Mouse (Mus musculus) midbrain, embryonic 13.5 days (tissue): ENCODE data around the gene Ndel1. TPM values are rescaled to one million over a fixed set of nuclear protein-coding genes. Genes with fewer than 3 reads are reported as not detected.

Experiments used
- ATAC-seq: fragments of 200-750 bp; cut with Nextera tagmentation; 2 replicates; pipeline ENCODE4 v1.8.0; 2017; ENCODE audit warnings: mild to moderate bottlenecking, moderate TSS enrichment, moderate library complexity
- H3K27ac ChIP-seq: fragments of 300-500 bp; sonication (generic); 2 replicates; pipeline ENCODE4 v1.5.1; 2015; ENCODE audit warnings: inconsistent platforms, mild to moderate bottlenecking, moderate library complexity
- H3K27me3 ChIP-seq: fragments of 300-500 bp; sonication (generic); 2 replicates; pipeline ENCODE4 v1.6.1; 2015; ENCODE audit warnings: mild to moderate bottlenecking, inconsistent platforms
- H3K36me3 ChIP-seq: fragments of 300-500 bp; sonication (generic); 2 replicates; pipeline ENCODE4 v1.6.1; 2015; ENCODE audit warnings: mild to moderate bottlenecking, inconsistent platforms
- H3K4me1 ChIP-seq: fragments of 300-500 bp; sonication (generic); replicated peaks from 2 replicates; pipeline ENCODE4 v1.6.1; 2015; ENCODE audit warnings: inconsistent platforms
- H3K4me2 ChIP-seq: fragments of 300-500 bp; sonication (generic); replicated peaks from 2 replicates; pipeline ENCODE4 v1.6.1; 2015; ENCODE audit warnings: moderate library complexity, mild to moderate bottlenecking, inconsistent platforms
- H3K4me3 ChIP-seq: fragments of 300-500 bp; sonication (generic); replicated peaks from 2 replicates; pipeline ENCODE4 v1.5.1; 2015; ENCODE audit warnings: mild to moderate bottlenecking, inconsistent platforms
- H3K9ac ChIP-seq: fragments of 300-500 bp; sonication (generic); replicated peaks from 2 replicates; pipeline ENCODE4 v1.6.1; 2015; ENCODE audit warnings: mild to moderate bottlenecking, inconsistent platforms
- H3K9me3 ChIP-seq: fragments of 300-500 bp; sonication (generic); 2 replicates; pipeline ENCODE4 v1.6.1; 2016; ENCODE audit warnings: mild to moderate bottlenecking, inconsistent platforms
- WGBS: fragments of 180-500 bp; shearing (Covaris S2); methylation state at CpG from one replicate; pipeline ENCODE4 v1.1.7; 2015; 5-methylcytosine and 5-hydroxymethylcytosine counted together
- polyA plus RNA-seq: library from polyadenylated mRNA; unstranded; fragments of >200 nt; fragmentation: Nextera tagmentation; extraction: Ambion mirVana; gene quantifications from 2 replicates; pipeline ENCODE4 v1.2.1, GENCODE M21; 2015

The Ndel1 gene
- polyA plus RNA-seq, 1 experiment from 2014 or later, result 79.9 TPM

- no peak overlapping the region for H3K27ac ChIP-seq
- H3K4me2 ChIP-seq, result no peak overlapping the region
- H3K4me1 ChIP-seq, result no peaks in the 10 kb centered on the region
- H3K9me3 ChIP-seq, result no peaks in the 10 kb centered on the region
- peaks cover 98% of the 10 kb centered on the region for H3K36me3 ChIP-seq
- WGBS, result 90% methylated on average over 8 of the region's 8 CpGs
- no peak for ATAC-seq
- H3K9ac ChIP-seq, result no peak overlapping the region
- no peak overlapping the region for H3K4me3 ChIP-seq
- H3K27me3 ChIP-seq, result no peaks in the 10 kb centered on the region
Measured at GRCm38 (mm10) chr11:68785813-68786212, 85.8 kb downstream of the Ndel1 start.

GRCm38 (mm10) chr11:68782336-68782735, 89.3 kb downstream of the Ndel1 start:
- Histone ChIP-seq H3K4me1 (peaks cover 19% of the 10 kb centered on the region), H3K27me3 (no peaks in the 10 kb centered on the region), H3K4me3 (no peak overlapping the region), H3K4me2 (no peak overlapping the region), H3K9me3 (no peaks in the 10 kb centered on the region), H3K9ac (no peak overlapping the region), H3K36me3 (peaks cover 80% of the 10 kb centered on the region), H3K27ac (no peak overlapping the region)
- no peak for ATAC-seq
- WGBS, result 93% methylated on average over 9 of the region's 9 CpGs

GRCm38 (mm10) chr11:68780466-68781114, 91.1 kb downstream of the Ndel1 start:
- 92% methylated on average over 14 of the region's 14 CpGs for WGBS
- no peak overlapping the region for H3K9ac ChIP-seq

GRCm38 (mm10) chr11:68779735-68780465, 91.8 kb downstream of the Ndel1 start:
- no peaks in the 10 kb centered on the region for H3K27me3 ChIP-seq
- H3K9me3 ChIP-seq, result no peaks in the 10 kb centered on the region
- no peak overlapping the region for H3K4me3 ChIP-seq
- peaks cover 19% of the 10 kb centered on the region for H3K4me1 ChIP-seq
- H3K36me3 ChIP-seq, result peaks cover 77% of the 10 kb centered on the region
- H3K9ac ChIP-seq, result no peak overlapping the region
- WGBS, result 84% methylated on average over 10 of the region's 10 CpGs
- H3K4me2 ChIP-seq, result no peak overlapping the region
- H3K27ac ChIP-seq, result 0 out of 2 replicates have a peak overlapping the region, but pooled peaks have one; percentile 3
- ATAC-seq, result no peak

More at GRCm38 (mm10) chr11:68780466-68781114, 91.1 kb downstream of the Ndel1 start:
- Histone ChIP-seq H3K4me3 (no peak overlapping the region), H3K4me1 (peaks cover 19% of the 10 kb centered on the region), H3K27ac (no peak overlapping the region), H3K4me2 (no peak overlapping the region), H3K9me3 (no peaks in the 10 kb centered on the region), H3K36me3 (peaks cover 77% of the 10 kb centered on the region), H3K27me3 (no peaks in the 10 kb centered on the region)
- no peak for ATAC-seq

- no peak for ATAC-seq
- Histone ChIP-seq H3K36me3 (peaks cover 76% of the 10 kb centered on the region), H3K4me2 (no peak overlapping the region), H3K27me3 (no peaks in the 10 kb centered on the region), H3K9ac (0 out of 2 replicates have a peak overlapping the region, but pooled peaks have one; percentile 6), H3K4me3 (no peak overlapping the region), H3K9me3 (no peaks in the 10 kb centered on the region), H3K4me1 (peaks cover 19% of the 10 kb centered on the region), H3K27ac (no peak overlapping the region)
Measured at GRCm38 (mm10) chr11:68778855-68779254, 92.8 kb downstream of the Ndel1 start.

GRCm38 (mm10) chr11:68777933-68778332, 93.7 kb downstream of the Ndel1 start:
- no peak for ATAC-seq
- Histone ChIP-seq H3K9ac (no peak overlapping the region), H3K4me3 (no peak overlapping the region), H3K4me1 (peaks cover 19% of the 10 kb centered on the region), H3K27ac (no peak overlapping the region), H3K36me3 (peaks cover 77% of the 10 kb centered on the region), H3K4me2 (no peak overlapping the region), H3K9me3 (no peaks in the 10 kb centered on the region), H3K27me3 (no peaks in the 10 kb centered on the region)
- WGBS, result 85% methylated on average over 11 of the region's 11 CpGs

GRCm38 (mm10) chr11:68776147-68776655, 95.5 kb downstream of the Ndel1 start:
- Histone ChIP-seq H3K4me2 (no peak overlapping the region), H3K27ac (no peak overlapping the region), H3K27me3 (no peaks in the 10 kb centered on the region), H3K4me3 (no peak overlapping the region), H3K36me3 (peaks cover 77% of the 10 kb centered on the region), H3K4me1 (peaks cover 19% of the 10 kb centered on the region), H3K9ac (no peak overlapping the region), H3K9me3 (no peaks in the 10 kb centered on the region)
- 83% methylated on average over 7 of the region's 7 CpGs for WGBS
- ATAC-seq, result no peak

Other genes with a start within 250 kb of the Ndel1 start
- 109 TPM in 2 replicates for gene Myh10, start 180.3 kb downstream of the Ndel1 start, polyA plus RNA-seq
- gene Rnf222, start 16.7 kb upstream of the Ndel1 start, polyA plus RNA-seq, result 0.04 and 0.05 TPM in 2 replicates
- 718 and 727 TPM in 2 replicates for gene Rpl26, start 29.7 kb upstream of the Ndel1 start, polyA plus RNA-seq
- 0.57 and 0.73 TPM in 2 replicates for gene Odf4, start 55.2 kb upstream of the Ndel1 start, polyA plus RNA-seq
- 12.1 and 13.6 TPM in 2 replicates for gene Arhgef15, start 85.6 kb upstream of the Ndel1 start, polyA plus RNA-seq
- 1.2 and 1.3 TPM in 2 replicates for gene Slc25a35, start 96.3 kb upstream of the Ndel1 start, polyA plus RNA-seq
- gene Rangrf, start 103.3 kb upstream of the Ndel1 start, polyA plus RNA-seq, result 30.4 and 31.6 TPM in 2 replicates
- 25.7 and 26.0 TPM in 2 replicates for gene Pfas, start 136.6 kb upstream of the Ndel1 start, polyA plus RNA-seq
- gene Ctc1, start 144.1 kb upstream of the Ndel1 start, polyA plus RNA-seq, result 51.2 and 58.8 TPM in 2 replicates
- gene Aurkb, start 173.8 kb upstream of the Ndel1 start, polyA plus RNA-seq, result 61.3 and 62.6 TPM in 2 replicates
- 11.3 and 13.5 TPM in 2 replicates for gene Borcs6, start 187.9 kb upstream of the Ndel1 start, polyA plus RNA-seq
- 31.7 and 42.5 TPM in 2 replicates for gene Tmem107, start 198.9 kb upstream of the Ndel1 start, polyA plus RNA-seq
- gene Vamp2, start 216.6 kb upstream of the Ndel1 start, polyA plus RNA-seq, result 175 and 188 TPM in 2 replicates
- gene Per1, start 223.4 kb upstream of the Ndel1 start, polyA plus RNA-seq, result 8.6 and 10.5 TPM in 2 replicates
- gene Hes7, start 248.5 kb upstream of the Ndel1 start, polyA plus RNA-seq, result 0.10 and 0.26 TPM in 2 replicates